Mouse (Mus musculus) bone marrow, adult 2 months (tissue): ENCODE measurements around the gene Sec23b. TPM values are rescaled to one million over a fixed set of nuclear protein-coding genes. Genes with fewer than 3 reads are reported as not detected.

Experiments
- H3K27ac ChIP-seq: fragments of 200-500 bp; 2 replicates; pipeline ENCODE4 v1.5.1; 2012; ENCODE audit warnings: low read depth, mild to moderate bottlenecking, control low read depth, inconsistent platforms, low read length; ENCODE audit not compliant: control insufficient read depth, poor library complexity, insufficient read depth
- H3K4me1 ChIP-seq: fragments of 200-500 bp; 2 replicates; pipeline ENCODE4 v1.6.1; 2011; ENCODE audit warnings: low read length; ENCODE audit not compliant: control insufficient read depth, insufficient read depth
- H3K4me3 ChIP-seq: fragments of 200-500 bp; replicated peaks from 2 replicates; pipeline ENCODE3; 2011; ENCODE audit warnings: mild to moderate bottlenecking, low read depth, low read length, control low read depth; ENCODE audit not compliant: control insufficient read depth
- CTCF ChIP-seq: fragments of 200-500 bp; IDR thresholded peaks from 2 replicates; pipeline ENCODE4 v1.5.1; 2011; ENCODE audit warnings: low read length, control low read depth; ENCODE audit not compliant: control insufficient read depth, insufficient read depth
- POLR2A ChIP-seq: fragments of 200-500 bp; IDR thresholded peaks from 2 replicates; pipeline ENCODE4 v1.6.1; 2011; ENCODE audit warnings: low read depth, mild to moderate bottlenecking, control low read depth, low read length, borderline replicate concordance; ENCODE audit not compliant: control insufficient read depth
- WGBS: fragments of 180-500 bp; shearing (Covaris S2); methylation state at CpG from one replicate; pipeline ENCODE4 v1.1.7; 2018; 5-methylcytosine and 5-hydroxymethylcytosine counted together
- polyA plus RNA-seq: library from polyadenylated mRNA; stranded (reverse); fragments of >200 nt; gene quantifications from 2 replicates; pipeline ENCODE4 v1.2.4, GENCODE M21; 2011; ENCODE audit warnings: low replicate concordance; ENCODE audit not compliant: missing spikeins, insufficient read depth, insufficient read length

Gene Sec23b
- 14.0 and 20.1 TPM in 2 replicates for polyA plus RNA-seq

GRCm38 (mm10) chr2:144555820-144556552, at the start of gene Sec23b:
Sec23b (plus strand) TSS chr2:144556229.
- H3K4me3 ChIP-seq: peak within 1 kb of the TSS; percentile 78
- under 1% methylated on average over 44 of the region's 44 CpGs for WGBS
- TF ChIP-seq CTCF: peak; percentile 22; the same call in 1 of the 2 replicates
- TF ChIP-seq POLR2A: peak; percentile 92

GRCm38 (mm10) chr2:144514619-144515018, 41.4 kb upstream of the Sec23b start:
- Histone ChIP-seq H3K4me1 (no peaks in the 10 kb centered on the region), H3K4me3 (no peak overlapping the region), H3K27ac (no peak overlapping the region)
- WGBS: 64% methylated on average over 3 of the region's 3 CpGs
- no peak for TF ChIP-seq POLR2A
- TF ChIP-seq CTCF: no peak

More at GRCm38 (mm10) chr2:144555820-144556552, at the start of gene Sec23b:
- peak within 1 kb of the TSS; percentile 90 for H3K27ac ChIP-seq
- H3K4me1 ChIP-seq: no peaks in the 10 kb centered on the region; the same call in 1 of the 2 replicates

DNA sequence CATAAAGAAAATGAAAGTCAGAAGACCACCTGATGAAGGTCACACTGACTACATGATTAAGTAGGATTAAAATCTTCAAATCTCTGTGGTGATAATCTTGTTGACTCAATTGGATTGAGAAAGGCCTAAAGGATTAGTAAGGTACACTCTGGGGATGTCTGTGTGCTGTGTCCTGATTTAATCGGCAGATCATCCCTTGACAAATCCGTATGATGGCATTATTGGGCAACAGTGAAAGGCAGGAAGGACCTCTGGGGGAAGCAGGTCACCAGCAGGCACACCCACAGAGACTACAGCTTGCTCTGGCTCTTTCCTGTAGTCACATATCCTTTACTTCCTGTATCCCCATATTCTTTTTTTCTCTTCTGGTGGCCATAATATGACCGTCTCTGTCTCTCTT, 36.3 kb upstream of the Sec23b start:
- no peak for TF ChIP-seq CTCF
- no peak for TF ChIP-seq POLR2A
- H3K27ac ChIP-seq: no peak overlapping the region
- no peak overlapping the region for H3K4me3 ChIP-seq
- no peaks in the 10 kb centered on the region for H3K4me1 ChIP-seq
- 66% methylated on average over 3 of the region's 3 CpGs for WGBS

- Histone ChIP-seq H3K4me3 (no peak overlapping the region), H3K4me1 (peaks cover 2% of the 10 kb centered on the region; the same call in 1 of the 2 replicates), H3K27ac (no peak overlapping the region)
- WGBS: 51% methylated on average over 10 of the region's 10 CpGs
- no peak for TF ChIP-seq POLR2A
- no peak for TF ChIP-seq CTCF
Measured at GRCm38 (mm10) chr2:144525856-144526255, 30.2 kb upstream of the Sec23b start.

DNA sequence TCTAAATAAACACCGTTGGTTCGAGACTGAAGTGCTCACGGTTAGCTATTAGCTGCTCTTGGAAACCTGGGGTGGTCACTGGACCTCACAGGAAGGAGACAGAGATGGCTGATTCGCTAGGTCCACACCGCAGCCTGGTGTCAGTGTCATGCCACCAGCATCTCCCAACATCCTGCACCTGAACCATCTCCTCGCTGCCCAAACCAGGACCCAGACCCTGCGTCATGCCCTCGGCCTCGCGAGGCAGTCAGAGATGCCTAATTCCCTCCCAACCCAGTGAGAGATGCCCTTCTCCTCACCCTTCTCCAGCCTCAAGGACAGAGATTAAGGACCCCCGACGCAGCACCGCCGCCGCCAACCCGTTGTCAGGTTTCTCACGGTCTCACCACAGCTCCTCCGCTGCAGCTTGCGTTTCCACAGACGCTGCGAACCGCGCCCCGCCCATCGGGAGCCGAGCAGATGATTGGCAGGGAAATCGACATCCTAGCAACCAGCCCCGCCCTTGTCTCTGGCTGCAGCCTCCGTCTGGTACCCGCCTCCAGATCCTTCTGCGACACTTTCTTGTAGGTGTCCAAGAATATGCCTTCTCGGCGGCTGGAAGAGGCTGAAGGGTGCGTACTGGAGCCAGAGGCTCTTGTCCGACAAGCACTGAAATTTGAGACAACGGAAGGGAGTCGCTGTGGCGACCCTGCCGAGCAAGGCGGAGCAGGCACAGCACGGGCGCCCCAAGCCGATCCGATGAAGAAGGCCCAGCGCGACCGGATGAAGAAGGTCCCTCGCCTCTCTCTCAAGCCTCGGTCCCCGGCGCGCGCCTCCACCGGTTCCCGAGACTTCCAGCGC, 28.8 kb upstream of the Sec23b start, which contains the start of the genes Dzank1 and Polr3f:
Gene Dzank1, minus strand, starts transcription at position 434 of the 840 bp plus-strand sequence.
Gene Polr3f, plus strand, starts transcription at position 738 of the 840 bp plus-strand sequence.
- WGBS: under 1% methylated on average over 56 of the region's 56 CpGs
- H3K4me3 ChIP-seq: peak within 1 kb of the TSS; percentile 69
- TF ChIP-seq POLR2A: peak; percentile 65; the same call in 1 of the 2 replicates
- no peak for TF ChIP-seq CTCF
- peak within 1 kb of the TSS; percentile 78 for H3K27ac ChIP-seq
- H3K4me1 ChIP-seq: peaks cover 2% of the 10 kb centered on the region; the same call in 1 of the 2 replicates

DNA sequence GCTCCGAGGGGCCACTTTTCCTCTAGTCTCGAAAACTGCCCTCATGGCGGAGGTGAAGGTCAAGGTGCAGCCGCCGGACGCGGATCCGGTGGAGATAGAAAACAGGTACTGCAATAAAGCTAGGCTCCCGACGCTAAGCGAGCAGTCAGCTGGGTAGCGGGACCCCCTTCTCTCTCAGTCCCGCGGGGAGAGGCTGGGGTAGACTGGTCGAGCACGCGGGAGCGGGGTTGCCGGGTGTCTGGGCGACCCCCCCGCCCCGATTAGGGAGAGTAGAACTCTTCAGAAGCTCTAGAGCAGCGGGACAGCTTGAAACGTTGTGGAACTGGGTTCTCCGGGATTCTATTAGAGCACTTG, 28.2 kb upstream of the Sec23b start:
- Histone ChIP-seq H3K4me3 (peak overlapping the region; percentile 69), H3K4me1 (peaks cover 2% of the 10 kb centered on the region; the same call in 1 of the 2 replicates), H3K27ac (peak overlapping the region; percentile 78)
- TF ChIP-seq POLR2A: no peak
- TF ChIP-seq CTCF: no peak
- WGBS: 0% methylated on average over 25 of the region's 25 CpGs

DNA sequence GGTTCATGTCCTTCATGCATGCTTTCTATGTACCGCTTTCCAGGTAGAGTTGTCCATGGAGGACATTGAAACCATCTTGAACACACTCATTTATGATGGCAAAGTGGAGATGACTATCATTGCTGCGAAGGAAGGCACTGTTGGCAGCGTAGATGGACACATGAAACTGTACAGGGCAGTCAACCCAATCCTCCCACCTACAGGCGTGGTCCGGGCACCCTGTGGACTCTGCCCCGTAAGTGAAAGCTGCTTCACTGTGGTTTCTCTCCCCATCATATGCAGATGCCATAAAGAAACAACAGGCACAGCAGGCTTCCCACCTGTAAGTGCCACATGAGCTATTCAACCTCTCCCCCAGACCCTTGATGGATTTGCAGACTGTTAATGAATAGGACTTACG, 18.9 kb upstream of the Sec23b start:
- 91% methylated on average over 7 of the region's 7 CpGs for WGBS
- no peak overlapping the region for H3K4me3 ChIP-seq
- TF ChIP-seq CTCF: no peak
- TF ChIP-seq POLR2A: no peak

GRCm38 (mm10) chr2:144541246-144541645, 14.8 kb upstream of the Sec23b start:
- Histone ChIP-seq H3K27ac (no peak overlapping the region), H3K4me1 (no peaks in the 10 kb centered on the region), H3K4me3 (no peak overlapping the region)
- TF ChIP-seq CTCF: no peak
- TF ChIP-seq POLR2A: no peak
- WGBS: 87% methylated on average over 4 of the region's 4 CpGs

More for the DNA sequence above, 18.9 kb upstream of the Sec23b start:
- no peaks in the 10 kb centered on the region for H3K4me1 ChIP-seq
- H3K27ac ChIP-seq: no peak overlapping the region
